Mouse (Mus musculus) heart, postnatal 0 days (tissue): ENCODE measurements at regions not wholly inside any gene's neighbourhood (a gene's known extent, or its start where the extent isn't known, plus 50 kb on each side); places are given as distances from the start of the nearest gene placed in this dataset.

Experiments
- CTCF ChIP-seq: IDR thresholded peaks from 2 replicates; pipeline ENCODE4 v1.5.1; 2016; ENCODE audit warnings: antibody characterized with exemption, control low read depth, low read depth
- EP300 ChIP-seq: IDR thresholded peaks from 2 replicates; pipeline ENCODE4 v1.6.1; 2016; ENCODE audit warnings: antibody characterized with exemption, low read depth

- no peak for TF ChIP-seq CTCF
- TF ChIP-seq EP300: no peak
Measured at GRCm38 (mm10) chr8:128002806-128003205, 355.6 kb upstream of the Nrp1 start.
